Mouse (Mus musculus) E14TG2a.4 (cell line): ENCODE measurements around the gene Ldlrad3.

ENCODE experiments used
- CTCF ChIP-seq: conservative IDR thresholded peaks from 2 replicates; pipeline ENCODE4 v1.5.1; 2014; ENCODE audit warnings: low read length
- NANOG ChIP-seq: IDR thresholded peaks from 2 replicates; pipeline ENCODE4 v1.6.1; 2014; ENCODE audit warnings: borderline replicate concordance, low read length, mixed read lengths

DNA sequence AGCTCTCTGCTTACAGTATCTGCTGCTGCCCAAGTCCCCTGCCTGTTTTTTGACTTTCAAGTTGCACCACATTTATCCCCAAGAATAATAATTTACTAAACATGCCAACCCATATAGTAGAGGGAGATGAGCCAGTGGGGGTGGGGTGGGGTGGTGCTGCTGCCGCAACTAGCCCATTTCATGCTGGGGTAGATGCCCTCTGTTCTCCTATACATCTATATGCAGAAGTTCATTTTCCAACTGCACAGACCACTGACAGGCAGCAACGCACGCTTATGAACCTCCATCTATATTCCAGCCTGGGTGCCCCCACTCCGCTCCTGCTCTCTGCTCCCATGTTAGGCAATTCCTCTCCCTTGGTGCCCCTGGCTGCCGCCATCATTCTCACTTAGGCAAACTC lies 145.7 kb downstream of the Ldlrad3 start:
- TF ChIP-seq CTCF (no peak), NANOG (no peak)
